Comparison of ENCODE assay signal across 14 mouse cellular contexts in the genomic region with DNA sequence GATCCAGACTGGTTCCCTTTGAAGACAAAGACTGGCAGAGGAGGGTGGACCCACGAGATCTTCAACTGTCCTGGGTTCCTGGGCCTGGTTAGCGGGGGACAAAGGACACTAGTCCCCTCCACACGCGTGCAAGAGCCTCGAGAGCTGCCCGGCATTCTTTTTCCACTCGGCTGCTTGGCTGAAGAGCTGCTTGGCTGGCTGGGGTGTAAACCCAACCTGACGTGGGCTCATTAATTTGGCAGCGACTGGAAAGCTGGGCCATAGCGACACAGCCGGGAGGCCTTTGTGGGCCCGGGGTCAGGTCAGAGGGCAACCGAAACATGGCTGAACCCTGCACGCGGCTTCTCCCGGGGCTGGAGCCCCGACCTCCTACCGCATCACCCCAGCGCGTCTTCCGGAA.
A peak's percentile ranks its signal among the peaks of the same experiment; 100 is the strongest.
DNase-seq lines count a peak whose midpoint lies in the region; ATAC-seq and TF ChIP-seq lines count a peak whose summit lies in the region.
"Had no signal": no experiment of that assay in that cellular context is flagged by ENCODE, and none has a peak within 500 bp of the region (broad histone marks: within the 10 kb centered on the region; RNA-seq: fewer than 3 reads in every experiment).

No protein-coding gene starts in this region.

- peak; percentile 36 for DNase-seq in hindbrain, embryonic 10.5 days (ENCODE audit: low spot score)
- no peak for DNase-seq in hindbrain, postnatal 0 days (ENCODE audit: low spot score)
- peak; percentile 42 for DNase-seq in Muller cell, postnatal 12 days (ENCODE audit: inconsistent ontology term)
- DNase-seq in heart, adult 18-20 months = no peak
- no peak for DNase-seq in ovary, adult 18-20 months (ENCODE audit: low spot score)
- DNase-seq: adrenal gland, adult 2 months; cerebellum, postnatal 36 days; gastrocnemius, postnatal 25 days; thymus, postnatal 4 days had no signal

- no peaks in the 10 kb centered on the region for H3K9me3 ChIP-seq in hindbrain, embryonic 10.5 days
- no peaks in the 10 kb centered on the region for H3K9me3 ChIP-seq in hindbrain, postnatal 0 days (ENCODE audit: low read length)
- H3K9me3 ChIP-seq in hindbrain, embryonic 12.5 days (replicated peaks) = no peaks in the 10 kb centered on the region
- H3K9me3 ChIP-seq in midbrain, embryonic 16.5 days (replicated peaks; ENCODE audit: control insufficient read depth, low read length, poor library complexity, severe bottlenecking) = no peaks in the 10 kb centered on the region
- no peaks in the 10 kb centered on the region for H3K9me3 ChIP-seq in heart, embryonic 12.5 days (replicated peaks)
- H3K9me3 ChIP-seq: limb, embryonic 15.5 days had no signal

- H3K27ac ChIP-seq in hindbrain, embryonic 10.5 days = peak overlapping the region; percentile 17; the same call in 1 of the 2 replicates
- H3K27ac ChIP-seq in hindbrain, postnatal 0 days = no peak overlapping the region
- H3K27ac ChIP-seq in hindbrain, embryonic 12.5 days = no peak overlapping the region
- H3K27ac ChIP-seq in midbrain, embryonic 16.5 days (ENCODE audit: low read length) = no peak overlapping the region
- H3K27ac ChIP-seq in heart, embryonic 12.5 days (ENCODE audit: poor library complexity, severe bottlenecking) = no peak overlapping the region
- H3K27ac ChIP-seq: limb, embryonic 15.5 days had no signal

- no peak for TF ChIP-seq CTCF in hindbrain, postnatal 0 days (IDR thresholded peaks at IDR 0.05; ENCODE audit: low read depth)

- no peak for ATAC-seq in hindbrain, postnatal 0 days
- ATAC-seq in hindbrain, embryonic 12.5 days (ENCODE audit: low FRiP score) = no peak
- no peak for ATAC-seq in midbrain, embryonic 16.5 days
- no peak for ATAC-seq in heart, embryonic 12.5 days (ENCODE audit: insufficient number of reproducible peaks, low FRiP score)
- ATAC-seq: Patski had no signal

- no peaks in the 10 kb centered on the region for H3K36me3 ChIP-seq in hindbrain, embryonic 10.5 days
- H3K36me3 ChIP-seq in hindbrain, postnatal 0 days (ENCODE audit: insufficient read depth, low read length) = no peaks in the 10 kb centered on the region
- no peaks in the 10 kb centered on the region for H3K36me3 ChIP-seq in hindbrain, embryonic 12.5 days
- H3K36me3 ChIP-seq in midbrain, embryonic 16.5 days (ENCODE audit: control insufficient read depth, insufficient read depth, low read length) = no peaks in the 10 kb centered on the region
- H3K36me3 ChIP-seq in heart, embryonic 12.5 days = no peaks in the 10 kb centered on the region
- H3K36me3 ChIP-seq: limb, embryonic 15.5 days had no signal

- peak overlapping the region; percentile 7; the same call in 1 of the 2 replicates for H3K4me3 ChIP-seq in hindbrain, embryonic 10.5 days
- no peak overlapping the region for H3K4me3 ChIP-seq in hindbrain, postnatal 0 days (ENCODE audit: low read length)
- no peak overlapping the region for H3K4me3 ChIP-seq in hindbrain, embryonic 12.5 days
- H3K4me3 ChIP-seq in midbrain, embryonic 16.5 days (ENCODE audit: low read depth, low read length) = no peak overlapping the region
- H3K4me3 ChIP-seq in heart, embryonic 12.5 days = no peak overlapping the region
- H3K4me3 ChIP-seq: limb, embryonic 15.5 days had no signal

- no peak overlapping the region for H3K4me2 ChIP-seq in hindbrain, postnatal 0 days (ENCODE audit: low read depth, low read length)
- H3K4me2 ChIP-seq in hindbrain, embryonic 12.5 days (replicated peaks) = peak overlapping the region; percentile 32
- peak overlapping the region; percentile 14 for H3K4me2 ChIP-seq in midbrain, embryonic 16.5 days (ENCODE audit: low read length)
- no peak overlapping the region for H3K4me2 ChIP-seq in heart, embryonic 12.5 days
- H3K4me2 ChIP-seq: limb, embryonic 15.5 days had no signal

- 26% methylated on average over 21 of the region's 21 CpGs for WGBS in hindbrain, embryonic 10.5 days
- 25% methylated on average over 21 of the region's 21 CpGs for WGBS in hindbrain, postnatal 0 days
- 24% methylated on average over 21 of the region's 21 CpGs for WGBS in hindbrain, embryonic 12.5 days
- 27% methylated on average over 20 of the region's 21 CpGs for WGBS in midbrain, embryonic 16.5 days
- 42% methylated on average over 21 of the region's 21 CpGs for WGBS in heart, embryonic 12.5 days

- peaks cover 20% of the 10 kb centered on the region for H3K4me1 ChIP-seq in hindbrain, embryonic 10.5 days (replicated peaks)
- no peaks in the 10 kb centered on the region for H3K4me1 ChIP-seq in hindbrain, postnatal 0 days (ENCODE audit: insufficient read depth, low read length)
- peaks cover 7% of the 10 kb centered on the region; the same call in 1 of the 2 replicates for H3K4me1 ChIP-seq in hindbrain, embryonic 12.5 days
- peaks cover 4% of the 10 kb centered on the region; the same call in 1 of the 2 replicates for H3K4me1 ChIP-seq in midbrain, embryonic 16.5 days (ENCODE audit: control insufficient read depth, insufficient read depth, low read length)
- H3K4me1 ChIP-seq in heart, embryonic 12.5 days (replicated peaks) = no peaks in the 10 kb centered on the region

- peaks cover 45% of the 10 kb centered on the region for H3K27me3 ChIP-seq in hindbrain, embryonic 10.5 days (ENCODE audit: insufficient read depth, poor library complexity, severe bottlenecking)
- H3K27me3 ChIP-seq in hindbrain, postnatal 0 days (ENCODE audit: insufficient read depth, low read length) = 0 out of 2 replicates have a peak, but pooled peaks cover 4% of the 10 kb centered on the region
- H3K27me3 ChIP-seq in hindbrain, embryonic 12.5 days = peaks cover 34% of the 10 kb centered on the region
- H3K27me3 ChIP-seq in midbrain, embryonic 16.5 days (ENCODE audit: control insufficient read depth, insufficient read depth, low read depth, low read length) = peaks cover 16% of the 10 kb centered on the region
- H3K27me3 ChIP-seq in heart, embryonic 12.5 days (replicated peaks) = peaks cover 50% of the 10 kb centered on the region
- H3K27me3 ChIP-seq: Patski had no signal

- H3K9ac ChIP-seq in hindbrain, postnatal 0 days (replicated peaks; ENCODE audit: low read length) = no peak overlapping the region
- H3K9ac ChIP-seq in hindbrain, embryonic 12.5 days = no peak overlapping the region
- H3K9ac ChIP-seq in midbrain, embryonic 16.5 days (ENCODE audit: low read depth, low read length) = no peak overlapping the region
- no peak overlapping the region for H3K9ac ChIP-seq in heart, embryonic 12.5 days
- H3K9ac ChIP-seq: limb, embryonic 15.5 days had no signal

Comparison
In these comparisons a context has a peak if more than half of its experiments do, and no peak if none do; other contexts are left out.
1. DNase-seq: peak in hindbrain, embryonic 10.5 days (single experiment) and Muller cell, postnatal 12 days (single experiment); none in hindbrain, postnatal 0 days (single experiment), heart, adult 18-20 months (0 of 2) and ovary, adult 18-20 months (single experiment).
2. H3K4me2 ChIP-seq: peak in hindbrain, embryonic 12.5 days (single experiment) and midbrain, embryonic 16.5 days (single experiment); none in hindbrain, postnatal 0 days (single experiment) and heart, embryonic 12.5 days (single experiment).